Mouse (Mus musculus) embryo, embryonic 11 days (tissue): ENCODE data around the gene Tfip11.

ENCODE experiments used
- DNase-seq: peaks from one replicate; pipeline ENCODE4 v3.0.0-alpha.2; 2015

Tfip11 gene

GRCm38 (mm10) chr5:112323246-112323645, 2.9 kb upstream of the Tfip11 start:
- DNase-seq, result no peak

GRCm38 (mm10) chr5:112324637-112325545, 1.3 kb upstream of the Tfip11 start:
- DNase-seq, result peak; percentile 63

- no peak for DNase-seq
These were observed 370 bp downstream of the Tfip11 start for GRCm38 (mm10) chr5:112326446-112327009.

GRCm38 (mm10) chr5:112327854-112328253, 1.7 kb downstream of the Tfip11 start:
- no peak for DNase-seq

GRCm38 (mm10) chr5:112329805-112330564, 3.8 kb downstream of the Tfip11 start:
- no peak for DNase-seq

GRCm38 (mm10) chr5:112335473-112335872, 9.3 kb downstream of the Tfip11 start:
- peak; percentile 61 for DNase-seq

- no peak for DNase-seq
These were observed 10.8 kb downstream of the Tfip11 start for GRCm38 (mm10) chr5:112337004-112337403.

- DNase-seq, result peak; percentile 8
These were observed 13.1 kb downstream of the Tfip11 start for GRCm38 (mm10) chr5:112339215-112339614.

- peak; percentile 91 for DNase-seq
These were observed 16.5 kb downstream of the Tfip11 start, which contains the start of the genes Srrd and Hps4 for GRCm38 (mm10) chr5:112342463-112343204. Srrd (minus strand) TSS chr5:112343040. Hps4 (plus strand) TSS chr5:112343083.

- no peak for DNase-seq
These were observed 17.0 kb downstream of the Tfip11 start for GRCm38 (mm10) chr5:112343205-112343595.

GRCm38 (mm10) chr5:112344092-112344960, 18.2 kb downstream of the Tfip11 start:
- DNase-seq, result no peak

GRCm38 (mm10) chr5:112346211-112346965, 20.2 kb downstream of the Tfip11 start:
- no peak for DNase-seq

GRCm38 (mm10) chr5:112349169-112349568, 23.0 kb downstream of the Tfip11 start:
- DNase-seq, result no peak

- DNase-seq, result no peak
These were observed 29.3 kb downstream of the Tfip11 start for GRCm38 (mm10) chr5:112355493-112355892.

- no peak for DNase-seq
These were observed 29.8 kb downstream of the Tfip11 start, which contains the start of gene Gm6583 for GRCm38 (mm10) chr5:112355910-112356309. Gm6583 (minus strand) TSS chr5:112356033.

GRCm38 (mm10) chr5:112356322-112356721, 30.2 kb downstream of the Tfip11 start:
- DNase-seq, result no peak

- no peak for DNase-seq
These were observed 33.4 kb downstream of the Tfip11 start for GRCm38 (mm10) chr5:112359520-112359919.

GRCm38 (mm10) chr5:112360077-112360476, 33.9 kb downstream of the Tfip11 start:
- DNase-seq, result no peak

- DNase-seq, result no peak
These were observed 38.1 kb downstream of the Tfip11 start for GRCm38 (mm10) chr5:112364184-112364797.

GRCm38 (mm10) chr5:112366879-112367278, 40.7 kb downstream of the Tfip11 start:
- no peak for DNase-seq
